Mouse (Mus musculus) embryonic fibroblast, embryonic 13.5 days (primary cell): Measurements from ENCODE around the gene Sesn1. TPM values are rescaled to one million over a fixed set of nuclear protein-coding genes. Genes with fewer than 3 reads are reported as not detected.

Experiments used
- H3K27ac ChIP-seq: 2 replicates; pipeline ENCODE4 v1.5.1; 2012; ENCODE audit warnings: low read length, control low read depth, inconsistent platforms; ENCODE audit not compliant: insufficient read depth
- H3K4me1 ChIP-seq: 2 replicates; pipeline ENCODE4 v1.6.1; 2011; ENCODE audit warnings: low read length; ENCODE audit not compliant: control insufficient read depth, insufficient read depth
- H3K4me3 ChIP-seq: 2 replicates; pipeline ENCODE4 v1.5.1; 2011; ENCODE audit warnings: mild to moderate bottlenecking, control low read depth, low read length; ENCODE audit not compliant: insufficient read depth
- CTCF ChIP-seq: IDR thresholded peaks from 2 replicates; pipeline ENCODE4 v1.5.1; 2011; ENCODE audit warnings: mild to moderate bottlenecking, control low read depth, low read length, moderate library complexity, borderline replicate concordance; ENCODE audit not compliant: insufficient read depth
- POLR2A ChIP-seq: IDR thresholded peaks from 2 replicates; pipeline ENCODE4 v1.6.1; 2011; ENCODE audit warnings: low read depth, mild to moderate bottlenecking, control low read depth, low read length, moderate library complexity
- polyA plus RNA-seq: library from polyadenylated mRNA; stranded (reverse); fragments of >200 nt; gene quantifications from 2 replicates; pipeline ENCODE4 v1.2.4, GENCODE M21; 2011; ENCODE audit warnings: low read depth; ENCODE audit not compliant: missing spikeins, insufficient read length

Sesn1 gene
- polyA plus RNA-seq, 1 experiment, result 13.8 TPM

DNA sequence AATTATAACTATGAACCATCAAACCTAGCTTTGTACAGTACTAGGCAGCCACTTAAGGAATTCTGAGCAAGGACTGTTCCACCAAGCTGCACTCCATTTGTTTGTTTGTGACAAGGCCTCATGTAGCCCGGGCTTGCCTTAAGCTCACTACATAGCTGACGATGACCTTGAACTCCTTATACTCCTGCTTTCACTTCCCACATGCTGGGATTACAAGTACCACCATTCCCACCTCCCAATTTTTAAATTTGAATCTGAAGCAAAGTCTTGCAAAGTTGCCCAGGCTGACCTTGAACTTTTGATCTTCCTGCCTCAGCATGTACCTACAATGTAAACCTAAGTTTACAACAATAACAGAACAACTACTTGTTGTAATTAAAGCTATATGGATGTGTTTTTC, 20.2 kb downstream of the Sesn1 start:
- Histone ChIP-seq H3K4me1 (no peaks in the 10 kb centered on the region), H3K4me3 (no peak overlapping the region), H3K27ac (no peak overlapping the region)
- TF ChIP-seq POLR2A (no peak), CTCF (no peak)

DNA sequence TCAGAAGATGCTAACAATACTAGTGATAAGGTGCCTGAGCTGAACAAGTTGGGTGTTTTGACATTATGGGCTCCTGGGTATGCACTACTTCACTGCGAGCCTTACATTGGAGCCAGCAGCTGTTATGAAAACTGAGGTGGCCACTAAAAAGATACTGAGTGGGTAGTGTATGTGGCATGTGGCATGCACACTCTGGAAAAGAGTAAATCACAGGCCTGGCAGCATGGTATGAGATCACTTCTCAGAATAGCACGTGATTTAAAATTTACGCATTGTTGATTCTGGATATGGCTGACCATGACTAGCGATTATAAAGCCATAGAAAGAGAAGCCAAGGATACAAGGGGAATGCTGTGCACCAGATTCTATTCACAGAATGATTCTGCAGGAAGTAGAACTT, 20.7 kb downstream of the Sesn1 start:
- H3K4me3 ChIP-seq, result no peak overlapping the region
- TF ChIP-seq CTCF, result no peak
- no peak for TF ChIP-seq POLR2A
- no peaks in the 10 kb centered on the region for H3K4me1 ChIP-seq
- no peak overlapping the region for H3K27ac ChIP-seq

DNA sequence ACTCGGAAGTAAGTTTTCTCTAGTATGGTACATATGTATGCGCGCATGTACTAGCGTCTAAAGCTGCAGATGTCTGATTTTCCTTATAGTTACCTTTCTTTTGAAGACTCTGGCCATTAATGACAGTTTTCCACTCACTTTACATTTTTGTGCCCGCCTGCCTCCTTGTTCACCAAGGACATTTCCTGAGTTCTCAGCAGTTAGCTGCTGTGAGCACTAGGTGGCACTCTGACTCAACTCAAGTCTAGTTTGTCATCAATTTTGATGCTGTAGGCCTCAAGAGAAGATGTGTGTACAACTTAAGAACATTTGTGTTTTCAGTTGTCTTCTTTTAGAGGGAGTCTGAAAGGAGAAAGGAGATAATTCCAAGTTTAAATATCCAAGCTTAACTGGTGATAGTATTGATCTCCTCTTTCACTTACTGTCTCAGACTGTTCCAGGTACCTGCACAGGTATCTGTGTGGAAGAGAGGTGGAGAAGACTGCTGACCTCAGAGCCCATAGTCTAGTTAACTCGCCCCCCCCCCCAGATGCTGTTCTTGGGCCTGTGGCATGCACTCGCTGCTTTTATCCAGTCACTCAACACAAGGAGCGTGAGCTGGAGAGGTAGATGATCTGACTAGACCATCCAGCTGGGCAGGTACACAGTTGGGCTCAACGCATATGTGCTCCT, 21.3 kb downstream of the Sesn1 start:
- Histone ChIP-seq H3K4me3 (no peak overlapping the region), H3K4me1 (no peaks in the 10 kb centered on the region), H3K27ac (no peak overlapping the region)
- TF ChIP-seq CTCF (peak; percentile 48; the same call in 1 of the 2 replicates), POLR2A (no peak)

DNA sequence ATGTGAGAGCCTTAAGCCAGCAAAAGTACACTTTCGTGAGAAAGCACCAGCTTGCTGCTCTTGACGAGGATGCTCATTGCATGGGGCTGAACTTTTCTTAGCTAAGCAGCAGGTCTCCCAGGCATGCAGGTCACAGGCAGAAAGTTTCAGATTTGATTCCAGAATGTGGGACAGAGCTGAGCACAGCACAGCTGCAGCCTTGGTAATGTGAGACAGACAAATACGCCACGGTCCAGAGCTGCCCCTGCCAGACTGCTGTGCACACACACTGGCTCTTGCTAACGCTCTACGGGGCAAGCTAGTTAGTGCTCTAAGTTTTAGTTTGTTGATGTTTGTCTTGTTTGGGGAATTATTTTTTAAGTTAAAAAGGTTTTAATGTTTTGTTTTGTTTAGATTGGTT, 22.5 kb downstream of the Sesn1 start:
- no peak overlapping the region for H3K27ac ChIP-seq
- TF ChIP-seq CTCF (no peak), POLR2A (no peak)
- H3K4me3 ChIP-seq, result no peak overlapping the region
- no peaks in the 10 kb centered on the region for H3K4me1 ChIP-seq

DNA sequence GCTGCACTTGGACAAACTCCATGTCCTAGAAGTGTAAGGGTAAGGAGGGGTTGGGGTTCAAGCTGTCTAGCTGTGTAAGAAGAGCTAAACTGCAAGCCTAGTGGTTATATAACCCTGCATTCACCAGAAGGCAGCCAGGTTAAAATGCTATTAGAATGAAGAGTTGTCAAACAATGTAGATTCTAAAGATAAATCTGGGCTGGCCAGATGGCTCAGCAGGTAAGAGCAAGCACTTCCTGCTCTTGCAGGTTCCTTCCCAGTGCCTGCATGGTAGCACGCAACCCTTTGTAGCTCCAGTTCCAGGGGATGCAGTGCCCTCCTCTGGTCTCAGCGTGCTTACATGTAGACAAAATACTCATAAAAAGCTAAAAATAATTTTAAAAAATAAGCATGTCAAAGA, 24.4 kb downstream of the Sesn1 start:
- H3K4me3 ChIP-seq, result no peak overlapping the region
- no peak for TF ChIP-seq POLR2A
- TF ChIP-seq CTCF, result no peak
- H3K27ac ChIP-seq, result no peak overlapping the region
- no peaks in the 10 kb centered on the region for H3K4me1 ChIP-seq

DNA sequence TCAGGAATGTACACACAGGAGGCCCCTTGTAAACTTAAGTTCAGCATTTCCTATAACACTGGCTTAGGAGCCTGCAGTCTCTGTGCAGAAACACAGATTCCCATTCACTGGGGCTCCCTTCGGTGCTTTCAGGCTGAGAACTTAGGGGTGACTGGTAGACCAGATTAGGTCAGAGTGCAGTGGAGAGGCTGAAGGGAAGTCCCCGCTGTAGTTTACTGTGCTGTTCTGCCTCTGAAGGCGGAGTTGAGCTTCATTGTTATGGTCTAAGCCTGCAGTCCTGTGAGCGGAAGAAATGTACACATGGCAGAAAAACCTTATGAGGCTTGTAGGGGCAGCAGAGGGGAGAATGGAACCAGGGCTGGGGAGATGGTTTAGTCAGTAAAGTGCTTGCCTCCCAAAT, 29.2 kb downstream of the Sesn1 start:
- TF ChIP-seq CTCF (no peak), POLR2A (no peak)
- H3K4me1 ChIP-seq, result no peaks in the 10 kb centered on the region
- H3K4me3 ChIP-seq, result no peak overlapping the region
- no peak overlapping the region for H3K27ac ChIP-seq

DNA sequence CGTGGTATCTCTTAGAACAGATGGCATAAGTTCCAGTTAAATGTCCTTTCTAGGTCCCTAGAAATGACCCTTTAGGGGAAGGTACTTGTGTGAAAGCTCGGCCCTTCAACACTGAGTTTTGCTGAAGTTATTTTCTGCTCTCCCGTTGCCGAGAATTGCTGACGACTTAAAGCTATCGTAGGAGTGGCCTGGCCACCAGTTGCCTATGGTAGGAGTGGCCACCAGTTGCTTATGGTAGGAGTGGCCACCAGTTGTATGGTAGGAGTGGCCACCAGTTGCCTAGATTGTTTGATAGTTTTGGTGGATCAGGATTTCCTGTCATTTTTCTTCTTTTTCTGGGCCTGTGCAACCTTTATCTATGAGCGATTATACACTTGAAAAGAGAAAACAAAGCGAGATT, 38.0 kb downstream of the Sesn1 start:
- no peak overlapping the region for H3K27ac ChIP-seq
- H3K4me3 ChIP-seq, result no peak overlapping the region
- H3K4me1 ChIP-seq, result no peaks in the 10 kb centered on the region
- no peak for TF ChIP-seq POLR2A
- TF ChIP-seq CTCF, result no peak

DNA sequence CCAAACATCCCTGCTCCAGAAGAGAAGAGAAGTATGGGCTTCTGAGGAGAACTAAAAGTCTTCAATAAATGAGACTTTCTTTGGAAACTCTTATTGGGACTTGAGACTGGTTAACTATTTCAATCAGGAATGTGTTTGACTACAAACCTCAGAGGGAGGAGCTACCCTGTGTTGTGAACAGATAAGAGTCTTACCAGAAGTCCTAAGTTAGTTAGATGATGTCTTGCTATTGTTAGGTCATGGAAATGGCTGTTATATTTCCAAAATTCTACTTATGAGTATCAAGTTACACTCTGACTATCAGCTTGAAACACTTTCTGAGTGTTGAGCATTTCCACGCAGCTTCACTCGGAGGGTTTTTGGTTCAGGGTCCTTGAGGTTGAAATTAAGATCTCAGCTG, 39.0 kb downstream of the Sesn1 start:
- Histone ChIP-seq H3K27ac (no peak overlapping the region), H3K4me3 (no peak overlapping the region), H3K4me1 (no peaks in the 10 kb centered on the region)
- no peak for TF ChIP-seq CTCF
- TF ChIP-seq POLR2A, result no peak

DNA sequence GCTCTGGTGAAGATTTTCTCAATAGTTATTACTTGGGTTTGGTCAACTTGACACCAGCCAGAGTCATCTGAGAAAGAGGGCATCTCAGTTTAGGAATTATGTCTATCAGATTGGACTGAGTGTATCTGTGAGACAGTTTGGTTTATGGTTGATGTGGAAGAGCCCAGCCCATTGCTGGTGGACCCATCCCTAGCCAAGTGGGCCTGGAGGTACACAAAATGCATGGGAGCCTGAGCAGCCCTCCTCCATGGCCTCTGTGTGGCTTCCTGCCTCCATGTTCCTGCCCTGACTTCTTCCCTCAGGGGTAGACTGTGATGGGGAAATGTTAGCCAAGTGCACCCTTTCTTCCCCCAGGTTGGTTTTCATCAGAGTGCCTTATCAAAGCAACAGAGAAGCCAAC, 50.1 kb downstream of the Sesn1 start:
- H3K27ac ChIP-seq, result no peak overlapping the region
- TF ChIP-seq CTCF (no peak), POLR2A (no peak)
- H3K4me1 ChIP-seq, result no peaks in the 10 kb centered on the region
- H3K4me3 ChIP-seq, result no peak overlapping the region

DNA sequence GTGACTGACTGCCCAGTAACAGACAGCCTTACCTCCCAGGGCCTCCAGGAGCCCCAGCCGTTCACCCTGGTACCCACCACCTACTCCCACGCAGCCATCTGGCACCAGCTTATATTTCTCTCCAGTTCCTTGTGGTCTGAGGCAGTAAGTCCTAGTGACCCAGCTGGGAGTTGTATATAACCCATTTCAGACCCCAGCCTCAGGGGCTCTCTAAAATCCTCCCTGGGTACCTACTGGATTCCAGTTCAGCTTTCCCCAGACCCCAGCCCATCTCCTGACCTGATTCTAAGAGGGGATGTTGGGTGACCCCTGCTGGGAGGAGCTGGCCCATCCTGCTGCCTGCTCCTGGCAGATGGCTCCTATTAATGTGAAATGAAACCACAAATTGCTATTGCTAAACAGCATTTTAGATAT, 50.5 kb downstream of the Sesn1 start:
- no peak for TF ChIP-seq POLR2A
- no peak for TF ChIP-seq CTCF
- H3K27ac ChIP-seq, result no peak overlapping the region
- H3K4me3 ChIP-seq, result no peak overlapping the region
- no peaks in the 10 kb centered on the region for H3K4me1 ChIP-seq

DNA sequence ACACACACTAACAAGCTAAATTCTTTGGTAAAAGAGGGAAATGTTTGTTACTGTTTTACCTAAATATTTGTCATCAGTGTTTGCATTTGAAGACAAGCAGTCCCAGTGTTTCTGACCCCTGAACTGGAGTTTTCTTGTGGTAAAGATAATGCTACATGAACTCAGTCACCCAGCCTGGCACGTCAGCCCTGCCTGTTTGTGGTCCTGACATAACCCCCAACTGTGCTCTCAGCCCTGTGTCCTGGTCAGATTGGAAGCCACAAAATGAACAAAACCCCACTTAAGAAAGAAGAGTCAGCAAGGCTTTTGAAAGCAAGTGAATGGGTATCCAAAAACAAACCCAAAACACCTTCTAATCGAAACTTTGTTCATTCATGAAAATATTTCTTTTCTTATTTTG, 53.3 kb downstream of the Sesn1 start:
- H3K4me1 ChIP-seq, result peaks cover 4% of the 10 kb centered on the region
- H3K4me3 ChIP-seq, result no peak overlapping the region
- TF ChIP-seq CTCF (no peak), POLR2A (no peak)
- H3K27ac ChIP-seq, result no peak overlapping the region
